Mouse (Mus musculus): Measurements from ENCODE around the gene Rundc1. TPM values are rescaled to one million over a fixed set of nuclear protein-coding genes. Genes with fewer than 3 reads are reported as not detected.
"Not testable (repeated sequence)": the region's sequence is repeated elsewhere in the genome, so short reads cannot be mapped to it uniquely, and the experiment has no call there.

Rundc1 gene
- polyA plus RNA-seq, 1 experiment from 2014 or later: 14.7 TPM

DNA sequence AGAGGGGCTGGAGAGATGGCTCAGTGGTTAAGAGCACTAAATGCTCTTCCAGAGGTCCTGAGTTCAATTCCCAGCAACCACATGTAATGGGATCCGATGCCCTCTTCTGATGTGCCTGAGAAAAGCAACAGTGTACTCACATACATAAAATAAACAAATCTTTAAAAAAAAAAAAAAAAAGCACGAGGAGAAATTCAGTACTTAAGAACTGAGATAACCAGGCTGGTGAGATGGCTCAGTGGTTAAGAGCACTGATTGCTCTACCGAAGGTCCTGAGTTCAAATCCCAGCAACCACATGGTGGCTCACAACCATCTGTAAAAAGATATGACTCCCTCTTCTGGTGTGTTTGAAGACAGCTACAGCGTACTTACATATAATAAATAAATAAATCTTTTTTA, 24.7 kb downstream of the Rundc1 start:
- 93% methylated on average over 4 of the region's 4 CpGs for WGBS
- DNase-seq (ENCODE audit: low spot score): not testable (repeated sequence)

DNA sequence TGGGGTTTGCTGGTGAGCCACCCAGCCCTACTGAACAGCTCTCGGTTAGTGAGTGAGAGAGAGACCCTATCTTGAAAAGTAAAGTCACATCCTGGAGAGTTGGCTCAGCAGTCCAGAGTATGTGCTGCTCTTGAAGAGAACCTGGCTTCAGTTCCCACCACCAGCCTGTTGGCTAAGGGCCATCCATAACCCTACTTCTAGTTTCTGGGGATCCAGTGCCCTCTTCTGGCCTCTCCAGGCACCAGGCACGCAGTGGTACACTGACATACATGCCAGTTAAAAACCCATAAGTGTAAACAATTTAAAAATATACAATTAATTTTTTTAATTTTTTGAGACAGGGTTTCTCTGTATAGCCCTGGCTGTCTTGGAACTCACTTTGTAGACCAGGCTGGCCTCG, 25.5 kb downstream of the Rundc1 start:
- 89% methylated on average over 3 of the region's 3 CpGs for WGBS
- Histone ChIP-seq H3K9me3 (replicated peaks; ENCODE audit: control insufficient read depth, low read length) (no peaks in the 10 kb centered on the region), H3K9ac (ENCODE audit: low read length) (no peak overlapping the region), H3K4me1 (ENCODE audit: control insufficient read depth, insufficient read depth, low read length) (peaks cover 8% of the 10 kb centered on the region; the same call in 1 of the 2 replicates), H3K27me3 (replicated peaks; ENCODE audit: control insufficient read depth, insufficient read depth, low read length) (no peaks in the 10 kb centered on the region), H3K27ac (ENCODE audit: low read depth, low read length) (no peak overlapping the region), H3K4me2 (ENCODE audit: low read length) (no peak overlapping the region), H3K36me3 (ENCODE audit: control insufficient read depth, insufficient read depth, low read length) (peaks cover 8% of the 10 kb centered on the region), H3K4me3 (ENCODE audit: low read depth, low read length) (no peak overlapping the region)
- DNase-seq (ENCODE audit: low spot score) (no peak), ATAC-seq (no peak)

More for the DNA sequence above, 24.7 kb downstream of the Rundc1 start:
- not testable (repeated sequence) for H3K9me3 ChIP-seq (replicated peaks; ENCODE audit: control insufficient read depth, low read length); H3K9ac ChIP-seq (ENCODE audit: low read length); H3K4me1 ChIP-seq (ENCODE audit: control insufficient read depth, insufficient read depth, low read length); H3K4me2 ChIP-seq (ENCODE audit: low read length); H3K4me3 ChIP-seq (ENCODE audit: low read depth, low read length); H3K27me3 ChIP-seq (replicated peaks; ENCODE audit: control insufficient read depth, insufficient read depth, low read length); ATAC-seq; H3K27ac ChIP-seq (ENCODE audit: low read depth, low read length)
- H3K36me3 ChIP-seq (ENCODE audit: control insufficient read depth, insufficient read depth, low read length): peaks cover 15% of the 10 kb centered on the region

DNA sequence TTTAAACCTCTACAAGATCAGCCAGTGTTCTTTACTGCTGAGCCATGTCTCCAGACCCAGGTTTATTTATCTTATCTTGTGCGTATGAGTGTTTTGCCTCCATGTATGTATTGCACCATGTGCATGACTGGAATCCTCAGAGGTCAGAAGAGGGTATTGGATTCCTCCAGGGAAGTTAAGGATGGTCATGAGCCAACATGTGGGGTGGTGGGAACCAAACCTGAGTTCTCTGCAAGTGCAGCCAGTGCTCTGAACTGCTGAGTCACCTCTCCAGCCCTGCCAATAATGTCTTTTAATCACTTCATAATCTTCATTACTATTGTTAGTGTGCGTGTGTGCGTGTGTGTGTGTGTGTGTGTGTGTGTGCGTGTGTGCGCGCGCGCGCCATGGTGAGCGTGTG, 26.7 kb downstream of the Rundc1 start:
- H3K4me2 ChIP-seq (ENCODE audit: low read length): no peak overlapping the region
- no peaks in the 10 kb centered on the region for H3K9me3 ChIP-seq (replicated peaks; ENCODE audit: control insufficient read depth, low read length)
- 96% methylated on average over 10 of the region's 10 CpGs for WGBS
- DNase-seq (ENCODE audit: low spot score) (no peak), ATAC-seq (no peak)
- peaks cover under 1% of the 10 kb centered on the region; the same call in 1 of the 2 replicates for H3K36me3 ChIP-seq (ENCODE audit: control insufficient read depth, insufficient read depth, low read length)
- H3K9ac ChIP-seq (ENCODE audit: low read length): no peak overlapping the region
- H3K27me3 ChIP-seq (replicated peaks; ENCODE audit: control insufficient read depth, insufficient read depth, low read length): no peaks in the 10 kb centered on the region
- peaks cover 8% of the 10 kb centered on the region; the same call in 1 of the 2 replicates for H3K4me1 ChIP-seq (ENCODE audit: control insufficient read depth, insufficient read depth, low read length)
- H3K27ac ChIP-seq (ENCODE audit: low read depth, low read length): no peak overlapping the region
- no peak overlapping the region for H3K4me3 ChIP-seq (ENCODE audit: low read depth, low read length)

DNA sequence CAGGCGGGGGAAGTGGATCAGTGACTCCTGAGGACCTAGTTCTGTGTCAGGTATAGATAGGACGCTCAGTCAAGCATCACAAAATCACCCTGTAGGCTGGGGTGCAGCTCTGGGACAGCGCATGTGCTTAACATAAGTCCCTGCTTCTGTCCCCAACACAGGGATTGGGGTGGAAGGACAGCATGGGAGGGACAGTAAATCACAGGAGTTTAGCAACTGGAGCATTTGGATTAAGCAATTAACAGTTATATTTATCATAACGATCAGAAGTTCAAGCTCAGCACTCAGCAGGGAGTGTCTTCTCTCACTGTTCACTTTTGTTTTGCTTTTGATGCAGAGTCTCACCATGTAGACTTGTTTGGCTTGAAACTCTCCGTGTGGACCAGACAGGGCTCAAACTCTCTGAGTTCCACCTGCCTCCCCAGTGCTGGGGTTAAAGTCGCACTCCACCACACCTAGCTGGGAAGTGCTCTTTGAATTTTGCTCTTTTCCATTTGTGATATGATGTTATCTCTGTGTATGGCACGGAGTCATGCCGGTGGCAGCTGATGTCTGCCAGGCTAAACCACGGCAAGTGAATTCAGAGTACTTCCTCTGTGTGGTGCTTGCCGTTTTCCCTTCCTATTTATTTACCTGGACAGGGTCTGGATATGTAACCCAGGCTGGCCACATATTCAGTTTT, 27.3 kb downstream of the Rundc1 start:
- Histone ChIP-seq H3K4me2 (ENCODE audit: low read length) (no peak overlapping the region), H3K27me3 (replicated peaks; ENCODE audit: control insufficient read depth, insufficient read depth, low read length) (no peaks in the 10 kb centered on the region), H3K4me3 (ENCODE audit: low read depth, low read length) (no peak overlapping the region), H3K36me3 (ENCODE audit: control insufficient read depth, insufficient read depth, low read length) (peaks cover 8% of the 10 kb centered on the region; the same call in 1 of the 2 replicates), H3K27ac (ENCODE audit: low read depth, low read length) (no peak overlapping the region), H3K9ac (ENCODE audit: low read length) (no peak overlapping the region), H3K9me3 (replicated peaks; ENCODE audit: control insufficient read depth, low read length) (no peaks in the 10 kb centered on the region), H3K4me1 (ENCODE audit: control insufficient read depth, insufficient read depth, low read length) (peaks cover 8% of the 10 kb centered on the region; the same call in 1 of the 2 replicates)
- ATAC-seq: no peak
- no peak for DNase-seq (ENCODE audit: low spot score)
- 64% methylated on average over 10 of the region's 10 CpGs for WGBS

DNA sequence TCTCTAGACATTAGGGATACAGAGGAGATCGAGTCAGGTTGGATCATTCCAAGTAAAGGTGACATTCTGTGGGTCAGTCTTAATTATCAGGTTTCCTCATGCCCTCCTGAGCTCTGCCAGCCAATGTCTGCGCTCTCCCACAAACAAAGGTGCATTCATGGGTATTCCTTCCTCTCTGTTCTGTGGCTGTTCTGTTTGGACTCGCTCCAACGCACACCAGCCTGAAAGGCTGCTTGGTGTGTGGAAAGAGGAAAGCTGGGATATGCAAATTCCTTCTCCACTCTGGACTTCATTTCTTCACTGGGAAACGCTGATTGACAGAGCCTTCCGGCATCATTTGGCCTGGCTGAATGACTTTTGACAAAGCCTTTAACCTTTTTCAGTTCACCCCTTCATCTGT, 29.8 kb downstream of the Rundc1 start:
- Histone ChIP-seq H3K9me3 (replicated peaks; ENCODE audit: control insufficient read depth, low read length) (no peaks in the 10 kb centered on the region), H3K4me3 (ENCODE audit: low read depth, low read length) (no peak overlapping the region), H3K4me1 (ENCODE audit: control insufficient read depth, insufficient read depth, low read length) (peaks cover 8% of the 10 kb centered on the region; the same call in 1 of the 2 replicates), H3K27ac (ENCODE audit: low read depth, low read length) (peak overlapping the region; percentile 39; the same call in 1 of the 2 replicates), H3K36me3 (ENCODE audit: control insufficient read depth, insufficient read depth, low read length) (peaks cover 31% of the 10 kb centered on the region), H3K9ac (ENCODE audit: low read length) (no peak overlapping the region), H3K4me2 (ENCODE audit: low read length) (no peak overlapping the region), H3K27me3 (replicated peaks; ENCODE audit: control insufficient read depth, insufficient read depth, low read length) (no peaks in the 10 kb centered on the region)
- DNase-seq (ENCODE audit: low spot score): peak; percentile 74
- peak; percentile 69 for ATAC-seq
- WGBS: 7% methylated on average over 6 of the region's 6 CpGs

DNA sequence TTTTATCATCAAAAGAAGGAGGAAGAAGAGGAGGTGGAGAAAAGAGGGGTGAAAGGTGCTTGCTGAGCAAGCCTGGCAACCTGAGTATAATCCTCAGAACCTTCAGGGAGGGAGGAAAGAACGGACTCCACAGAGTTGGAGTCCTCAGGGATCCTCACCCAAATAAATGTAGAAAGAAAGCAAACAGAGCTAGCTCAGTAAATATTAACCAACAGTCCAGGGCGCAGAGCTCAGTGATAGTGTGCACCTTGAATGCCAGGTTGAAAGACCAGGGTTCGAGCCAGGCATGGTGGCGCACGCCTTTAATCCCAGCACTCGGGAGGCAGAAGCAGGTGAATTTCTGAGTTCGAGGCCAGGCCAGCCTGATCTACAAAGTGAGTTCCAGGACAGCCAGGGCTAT, 30.7 kb downstream of the Rundc1 start:
- Histone ChIP-seq H3K9me3 (replicated peaks; ENCODE audit: control insufficient read depth, low read length) (no peaks in the 10 kb centered on the region), H3K4me1 (ENCODE audit: control insufficient read depth, insufficient read depth, low read length) (peaks cover 8% of the 10 kb centered on the region; the same call in 1 of the 2 replicates), H3K4me2 (ENCODE audit: low read length) (no peak overlapping the region), H3K27ac (ENCODE audit: low read depth, low read length) (no peak overlapping the region), H3K9ac (ENCODE audit: low read length) (no peak overlapping the region), H3K4me3 (ENCODE audit: low read depth, low read length) (no peak overlapping the region), H3K27me3 (replicated peaks; ENCODE audit: control insufficient read depth, insufficient read depth, low read length) (no peaks in the 10 kb centered on the region), H3K36me3 (ENCODE audit: control insufficient read depth, insufficient read depth, low read length) (peaks cover 41% of the 10 kb centered on the region)
- DNase-seq (ENCODE audit: low spot score) (no peak), ATAC-seq (no peak)
- 89% methylated on average over 7 of the region's 7 CpGs for WGBS

DNA sequence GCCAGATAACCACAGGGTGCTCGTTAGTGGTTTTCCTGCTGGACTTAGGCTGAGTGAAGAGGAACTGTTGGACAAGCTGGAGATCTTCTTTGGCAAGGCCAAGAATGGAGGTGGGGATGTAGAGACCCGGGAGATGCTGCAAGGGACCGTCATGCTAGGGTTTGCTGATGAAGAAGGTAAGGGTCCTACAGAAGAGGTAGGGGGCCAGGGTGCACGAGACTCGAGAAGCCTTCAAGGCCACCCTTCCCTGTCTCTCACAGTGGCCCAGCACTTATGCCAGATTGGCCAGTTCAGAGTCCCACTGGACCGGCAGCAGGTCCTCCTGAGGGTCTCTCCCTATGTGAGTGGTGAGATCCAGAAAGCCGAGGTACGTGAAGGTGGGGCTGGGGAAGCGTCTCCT, 32.7 kb downstream of the Rundc1 start:
- Histone ChIP-seq H3K36me3 (ENCODE audit: control insufficient read depth, insufficient read depth, low read length) (peaks cover 61% of the 10 kb centered on the region), H3K27me3 (replicated peaks; ENCODE audit: control insufficient read depth, insufficient read depth, low read length) (no peaks in the 10 kb centered on the region), H3K4me3 (ENCODE audit: low read depth, low read length) (no peak overlapping the region), H3K9ac (ENCODE audit: low read length) (no peak overlapping the region), H3K4me2 (ENCODE audit: low read length) (no peak overlapping the region), H3K27ac (ENCODE audit: low read depth, low read length) (no peak overlapping the region), H3K4me1 (ENCODE audit: control insufficient read depth, insufficient read depth, low read length) (peaks cover 11% of the 10 kb centered on the region), H3K9me3 (replicated peaks; ENCODE audit: control insufficient read depth, low read length) (no peaks in the 10 kb centered on the region)
- no peak for DNase-seq (ENCODE audit: low spot score)
- no peak for ATAC-seq
- WGBS: 91% methylated on average over 9 of the region's 9 CpGs

DNA sequence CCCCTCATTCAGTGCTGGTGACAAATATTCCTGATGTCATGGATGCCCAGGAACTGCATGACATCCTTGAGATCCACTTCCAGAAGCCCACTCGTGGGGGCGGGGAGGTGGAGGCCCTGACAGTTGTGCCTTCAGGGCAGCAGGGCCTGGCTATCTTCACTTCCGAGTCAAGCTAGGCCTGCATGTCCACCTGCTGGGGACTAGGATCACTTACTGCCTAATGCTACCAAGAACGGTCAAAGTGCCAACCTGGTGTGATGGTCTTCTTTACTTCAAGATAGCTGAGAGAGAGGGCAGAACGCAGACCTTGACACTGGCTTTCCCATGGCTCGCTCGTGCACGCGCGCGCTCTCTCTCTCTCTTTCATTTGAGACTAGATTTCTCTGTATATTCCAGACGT, 33.3 kb downstream of the Rundc1 start:
- no peak overlapping the region for H3K9ac ChIP-seq (ENCODE audit: low read length)
- H3K4me3 ChIP-seq (ENCODE audit: low read depth, low read length): no peak overlapping the region
- WGBS: 87% methylated on average over 12 of the region's 12 CpGs
- H3K27ac ChIP-seq (ENCODE audit: low read depth, low read length): no peak overlapping the region
- H3K27me3 ChIP-seq (replicated peaks; ENCODE audit: control insufficient read depth, insufficient read depth, low read length): no peaks in the 10 kb centered on the region
- H3K4me2 ChIP-seq (ENCODE audit: low read length): no peak overlapping the region
- ATAC-seq (no peak), DNase-seq (ENCODE audit: low spot score) (no peak)
- peaks cover 65% of the 10 kb centered on the region for H3K36me3 ChIP-seq (ENCODE audit: control insufficient read depth, insufficient read depth, low read length)
- no peaks in the 10 kb centered on the region for H3K9me3 ChIP-seq (replicated peaks; ENCODE audit: control insufficient read depth, low read length)
- peaks cover 17% of the 10 kb centered on the region for H3K4me1 ChIP-seq (ENCODE audit: control insufficient read depth, insufficient read depth, low read length)

DNA sequence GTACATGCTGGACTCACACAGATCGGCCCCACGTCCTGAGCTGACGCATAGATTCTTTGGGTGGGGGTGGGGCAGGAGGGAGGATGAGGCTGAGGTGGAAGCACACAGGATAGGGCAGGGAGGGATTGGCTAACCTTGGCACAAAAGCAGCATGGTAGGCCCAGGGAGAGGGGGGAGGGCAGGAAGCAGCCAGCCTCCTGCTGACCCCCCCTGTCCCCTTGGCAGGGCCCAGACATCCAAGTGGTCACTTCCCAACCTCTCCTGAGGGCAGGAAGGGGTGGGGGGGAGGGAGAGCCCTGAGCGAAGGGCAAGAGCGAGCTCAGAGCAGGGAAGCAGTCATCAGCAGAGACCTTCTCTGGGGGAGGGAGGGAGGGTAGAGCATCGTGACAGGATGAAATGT, 34.8 kb downstream of the Rundc1 start:
- no peak for DNase-seq (ENCODE audit: low spot score)
- H3K9me3 ChIP-seq (replicated peaks; ENCODE audit: control insufficient read depth, low read length): no peaks in the 10 kb centered on the region
- peaks cover 65% of the 10 kb centered on the region for H3K36me3 ChIP-seq (ENCODE audit: control insufficient read depth, insufficient read depth, low read length)
- H3K9ac ChIP-seq (ENCODE audit: low read length): no peak overlapping the region
- no peak overlapping the region for H3K27ac ChIP-seq (ENCODE audit: low read depth, low read length)
- H3K27me3 ChIP-seq (replicated peaks; ENCODE audit: control insufficient read depth, insufficient read depth, low read length): no peaks in the 10 kb centered on the region
- no peak overlapping the region for H3K4me2 ChIP-seq (ENCODE audit: low read length)
- peaks cover 28% of the 10 kb centered on the region for H3K4me1 ChIP-seq (ENCODE audit: control insufficient read depth, insufficient read depth, low read length)
- no peak overlapping the region for H3K4me3 ChIP-seq (ENCODE audit: low read depth, low read length)
- ATAC-seq: no peak
- WGBS: 41% methylated on average over 5 of the region's 6 CpGs
